ENCODE assay signal across 10 mouse cellular contexts in genomic region chr6:114812322-114812721, GRCm38 (mm10).
DNase-seq lines count a peak whose midpoint lies in the region; ATAC-seq lines count a peak whose summit lies in the region.
"Had no signal": no experiment of that assay in that cellular context is flagged by ENCODE, and none has a peak within 500 bp of the region (broad histone marks: within the 10 kb centered on the region; RNA-seq: fewer than 3 reads in every experiment).

No protein-coding gene starts in this region.

- peak; percentile 60 for ATAC-seq in forebrain, embryonic 15.5 days (replicated peaks)
- no peak for ATAC-seq in megakaryocyte progenitor cell, adult 5-6 weeks (replicated peaks; ENCODE audit: poor library complexity)

- peaks cover 38% of the 10 kb centered on the region for H3K4me1 ChIP-seq in forebrain, embryonic 15.5 days
- peaks cover 16% of the 10 kb centered on the region for H3K4me1 ChIP-seq in forebrain, embryonic 10.5 days
- peaks cover 9% of the 10 kb centered on the region for H3K4me1 ChIP-seq in hindbrain, embryonic 10.5 days (replicated peaks)

- H3K4me2 ChIP-seq in forebrain, embryonic 15.5 days (replicated peaks): no peak overlapping the region
- H3K4me2 ChIP-seq: lung, embryonic 14.5 days had no signal

- no peaks in the 10 kb centered on the region for H3K36me3 ChIP-seq in forebrain, embryonic 15.5 days
- no peaks in the 10 kb centered on the region; the same call in 1 of the 2 replicates for H3K36me3 ChIP-seq in forebrain, embryonic 10.5 days (replicated peaks)
- H3K36me3 ChIP-seq in hindbrain, embryonic 10.5 days: no peaks in the 10 kb centered on the region

- no peak overlapping the region for H3K9ac ChIP-seq in forebrain, embryonic 15.5 days (replicated peaks)
- H3K9ac ChIP-seq: lung, embryonic 14.5 days had no signal

- H3K27me3 ChIP-seq in forebrain, embryonic 15.5 days: no peaks in the 10 kb centered on the region
- no peaks in the 10 kb centered on the region for H3K27me3 ChIP-seq in forebrain, embryonic 10.5 days (ENCODE audit: poor library complexity, severe bottlenecking)
- no peaks in the 10 kb centered on the region for H3K27me3 ChIP-seq in hindbrain, embryonic 10.5 days (ENCODE audit: insufficient read depth, poor library complexity, severe bottlenecking)

- H3K4me3 ChIP-seq in forebrain, embryonic 15.5 days: no peak overlapping the region
- H3K4me3 ChIP-seq in forebrain, embryonic 10.5 days: no peak overlapping the region
- no peak overlapping the region for H3K4me3 ChIP-seq in hindbrain, embryonic 10.5 days

- intact Hi-C loops in heart, postnatal 14 days (cut with DNase I): loop anchor here (5.0 kb wide), 1 partner anchor 85 kb away; no protein-coding TSS in a partner anchor

- DNase-seq in forebrain, embryonic 10.5 days (ENCODE audit: extremely low spot score, low spot score): no peak
- DNase-seq in NIH3T3 (ENCODE audit: low read depth): peak; percentile 89
- peak; percentile 99 for DNase-seq in fat pad, adult 2 months (ENCODE audit: extremely low read depth, low read depth, low spot score)
- DNase-seq in heart, postnatal 14 days: peak; percentile 51 to 65
- no peak for DNase-seq in thymus, postnatal 14 days
- no peak for DNase-seq in hindbrain, embryonic 10.5 days (ENCODE audit: low spot score)
- DNase-seq: kidney, adult 18-20 months; lung, embryonic 14.5 days had no signal

- H3K27ac ChIP-seq in forebrain, embryonic 15.5 days (replicated peaks): peak overlapping the region; percentile 6; the same call in 1 of the 2 replicates
- no peak overlapping the region for H3K27ac ChIP-seq in forebrain, embryonic 10.5 days
- no peak overlapping the region for H3K27ac ChIP-seq in hindbrain, embryonic 10.5 days

- WGBS in forebrain, embryonic 15.5 days: 40% methylated on average over 5 of the region's 5 CpGs
- 89% methylated on average over 5 of the region's 5 CpGs for WGBS in forebrain, embryonic 10.5 days
- 88% methylated on average over 5 of the region's 5 CpGs for WGBS in hindbrain, embryonic 10.5 days

- no peaks in the 10 kb centered on the region for H3K9me3 ChIP-seq in forebrain, embryonic 15.5 days
- 0 out of 2 replicates have a peak, but pooled peaks cover 3% of the 10 kb centered on the region for H3K9me3 ChIP-seq in forebrain, embryonic 10.5 days
- H3K9me3 ChIP-seq in hindbrain, embryonic 10.5 days: no peaks in the 10 kb centered on the region

Comparison
In these comparisons a context has a peak if more than half of its experiments do, and no peak if none do; other contexts are left out.
1. DNase-seq: peak in NIH3T3 (single experiment), fat pad, adult 2 months (single experiment) and heart, postnatal 14 days (2 of 2); none in forebrain, embryonic 10.5 days (single experiment), thymus, postnatal 14 days (single experiment) and hindbrain, embryonic 10.5 days (single experiment).